Mouse (Mus musculus) cerebellum, adult 2 months (tissue): ENCODE results near the gene Cfap74. TPM values are rescaled to one million over a fixed set of nuclear protein-coding genes. Genes with fewer than 3 reads are reported as not detected.

ENCODE experiments used
- DNase-seq, 2 experiments: peaks; one replicate each; pipeline ENCODE4 v3.0.0; 2021
- H3K27ac ChIP-seq: fragments of 200-500 bp; 2 replicates; pipeline ENCODE4 v1.5.1; 2012; ENCODE audit warnings: low read length, control low read depth, inconsistent platforms; ENCODE audit not compliant: insufficient read depth
- H3K27me3 ChIP-seq: fragments of 200-500 bp; 2 replicates; pipeline ENCODE4 v1.6.1; 2012; ENCODE audit warnings: inconsistent platforms, mild to moderate bottlenecking, low read length, moderate library complexity; ENCODE audit not compliant: control insufficient read depth, insufficient read depth
- H3K4me1 ChIP-seq: fragments of 200-500 bp; 2 replicates; pipeline ENCODE4 v1.6.1; 2011; ENCODE audit warnings: low read length; ENCODE audit not compliant: control insufficient read depth, insufficient read depth
- H3K4me3 ChIP-seq: fragments of 200-500 bp; replicated peaks from 2 replicates; pipeline ENCODE3; 2011; ENCODE audit warnings: mild to moderate bottlenecking, low read depth, low read length, control low read depth; ENCODE audit not compliant: insufficient read depth
- CTCF ChIP-seq: fragments of 200-500 bp; IDR thresholded peaks from 2 replicates; pipeline ENCODE4 v1.5.1; 2011; ENCODE audit warnings: low read depth, mild to moderate bottlenecking, control low read depth, low read length, moderate library complexity, borderline replicate concordance; ENCODE audit not compliant: insufficient read depth
- POLR2A ChIP-seq: fragments of 200-500 bp; IDR thresholded peaks from 2 replicates; pipeline ENCODE4 v1.6.1; 2011; ENCODE audit warnings: low read length, control low read depth, borderline replicate concordance; ENCODE audit not compliant: insufficient read depth
- WGBS: fragments of 180-500 bp; shearing (Covaris S2); methylation state at CpG from one replicate; pipeline ENCODE4 v1.1.7; 2018; 5-methylcytosine and 5-hydroxymethylcytosine counted together
- polyA plus RNA-seq: library from polyadenylated mRNA; depleted of rRNA; stranded (reverse); fragments of >200 nt; gene quantifications from 2 replicates; pipeline ENCODE4 v1.2.3, GENCODE M21; 2012

The Cfap74 gene
- polyA plus RNA-seq, 1 experiment = 18.7 TPM

DNA sequence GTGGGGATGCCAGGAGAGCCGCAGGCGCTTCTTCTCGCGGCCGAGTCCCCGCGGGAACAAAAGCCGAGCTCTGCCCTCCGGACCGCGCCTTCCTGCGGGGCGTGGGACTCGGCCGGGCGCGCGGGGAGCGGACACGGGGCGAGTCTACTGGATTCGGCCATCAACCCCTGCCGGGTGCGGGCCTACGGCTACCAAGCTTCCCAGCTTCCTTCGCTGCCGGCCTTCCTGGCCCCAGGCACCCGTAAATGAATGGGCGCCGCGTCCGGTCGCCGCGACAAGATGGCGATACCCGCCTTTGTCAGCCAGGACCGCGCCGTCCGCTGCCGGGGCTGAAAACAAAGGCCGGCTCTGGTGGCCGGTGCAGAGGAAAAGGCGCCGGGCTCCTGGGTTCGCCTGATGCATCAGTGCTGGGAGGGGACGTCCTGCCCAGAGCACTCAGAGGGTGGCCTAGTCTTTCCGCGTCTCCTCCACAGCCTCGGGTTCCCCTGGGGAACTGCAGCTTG lies 83.2 kb downstream of the Cfap74 start:
- Histone ChIP-seq H3K4me1 (peaks cover 8% of the 10 kb centered on the region; the same call in 1 of the 2 replicates), H3K4me3 (peak overlapping the region; percentile 97), H3K27me3 (no peaks in the 10 kb centered on the region), H3K27ac (peak overlapping the region; percentile 79)
- WGBS = under 1% methylated on average over 51 of the region's 51 CpGs
- DNase-seq = peak; percentile 64 to 72
- no peak for TF ChIP-seq CTCF
- no peak for TF ChIP-seq POLR2A

- no peak overlapping the region for H3K27ac ChIP-seq
Observed at GRCm38 (mm10) chr4:155494891-155495290, 85.9 kb downstream of the Cfap74 start.

GRCm38 (mm10) chr4:155497963-155498362 lies 89.0 kb downstream of the Cfap74 start:
- no peak for DNase-seq
- H3K27ac ChIP-seq = no peak overlapping the region
- H3K4me1 ChIP-seq = peaks cover 7% of the 10 kb centered on the region
- no peaks in the 10 kb centered on the region for H3K27me3 ChIP-seq
- H3K4me3 ChIP-seq = no peak overlapping the region
- WGBS = 76% methylated on average over 3 of the region's 3 CpGs
- TF ChIP-seq POLR2A (no peak), CTCF (no peak)

More at GRCm38 (mm10) chr4:155494891-155495290, 85.9 kb downstream of the Cfap74 start:
- Histone ChIP-seq H3K4me3 (no peak overlapping the region), H3K4me1 (peaks cover 8% of the 10 kb centered on the region; the same call in 1 of the 2 replicates), H3K27me3 (no peaks in the 10 kb centered on the region)
- no peak for DNase-seq
- no peak for TF ChIP-seq POLR2A
- TF ChIP-seq CTCF = no peak
- WGBS = 16% methylated on average over 4 of the region's 4 CpGs

GRCm38 (mm10) chr4:155501126-155501525 lies 92.1 kb downstream of the Cfap74 start:
- no peak overlapping the region for H3K4me3 ChIP-seq

DNA sequence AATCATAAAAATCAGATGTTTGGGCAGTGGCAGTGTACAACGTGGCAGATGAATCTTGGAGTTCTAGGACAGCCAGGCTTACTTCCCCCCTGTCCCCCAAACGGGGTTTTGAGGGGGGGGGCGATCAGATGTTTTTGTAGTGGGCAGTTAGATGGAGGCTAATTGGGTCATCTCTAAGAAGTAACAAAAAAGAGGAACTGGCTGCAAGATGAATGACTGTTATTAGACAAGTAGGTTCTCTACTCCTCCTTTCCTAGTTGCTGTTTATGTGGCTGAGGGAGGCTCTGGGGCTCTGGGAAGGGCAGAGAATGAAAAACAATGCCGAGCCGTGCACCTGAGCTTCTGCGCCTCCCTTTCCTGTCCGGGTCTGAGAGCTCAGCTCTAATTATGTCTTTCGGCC lies 96.1 kb downstream of the Cfap74 start:
- 0 out of 2 replicates have a peak overlapping the region, but pooled peaks have one; percentile 0 for H3K27ac ChIP-seq
- DNase-seq = no peak
- no peak overlapping the region for H3K4me3 ChIP-seq
- WGBS = 54% methylated on average over 8 of the region's 8 CpGs
- TF ChIP-seq POLR2A = no peak
- no peak for TF ChIP-seq CTCF
- H3K4me1 ChIP-seq = peaks cover 13% of the 10 kb centered on the region
- no peaks in the 10 kb centered on the region for H3K27me3 ChIP-seq

More at GRCm38 (mm10) chr4:155501126-155501525, 92.1 kb downstream of the Cfap74 start:
- no peaks in the 10 kb centered on the region for H3K27me3 ChIP-seq
- peak; percentile 54 to 64 for DNase-seq
- peaks cover 10% of the 10 kb centered on the region for H3K4me1 ChIP-seq
- 22% methylated on average over 2 of the region's 2 CpGs for WGBS
- TF ChIP-seq CTCF (no peak), POLR2A (no peak)
- no peak overlapping the region for H3K27ac ChIP-seq

- DNase-seq = no peak
- H3K4me3 ChIP-seq = no peak overlapping the region
- H3K4me1 ChIP-seq = peaks cover 13% of the 10 kb centered on the region
- no peaks in the 10 kb centered on the region for H3K27me3 ChIP-seq
- WGBS = 78% methylated on average over 5 of the region's 5 CpGs
- H3K27ac ChIP-seq = no peak overlapping the region
- no peak for TF ChIP-seq CTCF
- TF ChIP-seq POLR2A = no peak
Observed at GRCm38 (mm10) chr4:155505671-155506295, 96.8 kb downstream of the Cfap74 start.

DNA sequence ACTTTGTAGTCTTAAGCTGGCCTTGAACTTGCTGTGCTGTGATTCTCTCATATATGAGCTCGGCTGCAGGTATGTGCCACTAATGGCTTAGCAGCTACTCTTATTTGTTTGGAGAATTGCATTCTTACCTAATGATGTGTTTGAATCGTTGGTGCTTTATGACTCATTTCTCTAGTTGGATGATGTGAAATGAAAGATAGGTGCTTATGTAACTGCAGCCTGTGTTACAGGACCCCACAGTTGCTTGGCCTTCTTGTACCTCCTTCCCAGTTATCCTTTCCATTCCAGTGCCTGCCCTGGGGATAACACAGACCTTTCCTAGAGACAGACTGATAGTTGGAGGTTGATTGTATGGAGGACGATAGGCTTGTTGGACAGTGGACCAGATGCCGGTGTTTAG lies 99.6 kb downstream of the Cfap74 start:
- Histone ChIP-seq H3K27me3 (no peaks in the 10 kb centered on the region), H3K27ac (peak overlapping the region; percentile 30; the same call in 1 of the 2 replicates), H3K4me3 (no peak overlapping the region), H3K4me1 (peaks cover 11% of the 10 kb centered on the region)
- TF ChIP-seq POLR2A = no peak
- no peak for TF ChIP-seq CTCF
- 66% methylated on average over 4 of the region's 4 CpGs for WGBS
- DNase-seq = no peak

DNA sequence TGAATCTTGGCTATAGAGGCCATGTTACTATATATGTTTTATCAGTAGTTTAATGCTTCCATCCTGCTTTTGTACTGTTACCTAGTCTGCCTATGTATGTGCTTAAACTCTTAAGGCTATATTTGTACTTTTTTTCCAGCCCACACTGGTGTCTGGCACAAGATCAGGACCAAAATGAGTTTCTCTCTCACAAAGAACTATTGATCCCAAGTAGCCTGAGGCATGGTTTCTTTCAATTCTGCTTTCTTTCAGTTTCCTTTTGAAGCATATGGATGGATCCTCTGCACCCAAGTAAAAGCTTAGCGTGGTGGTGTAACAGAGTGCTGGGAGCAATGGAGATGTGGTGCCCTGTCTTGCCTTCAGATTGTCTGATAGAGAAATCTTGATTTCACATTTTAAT lies 102.0 kb downstream of the Cfap74 start:
- Histone ChIP-seq H3K27me3 (no peaks in the 10 kb centered on the region), H3K4me3 (no peak overlapping the region), H3K4me1 (peaks cover 3% of the 10 kb centered on the region; the same call in 1 of the 2 replicates), H3K27ac (no peak overlapping the region)
- no peak for DNase-seq
- 80% methylated on average over 1 of the region's 1 CpGs for WGBS
- TF ChIP-seq CTCF (no peak), POLR2A (no peak)
